In the genomic region with DNA sequence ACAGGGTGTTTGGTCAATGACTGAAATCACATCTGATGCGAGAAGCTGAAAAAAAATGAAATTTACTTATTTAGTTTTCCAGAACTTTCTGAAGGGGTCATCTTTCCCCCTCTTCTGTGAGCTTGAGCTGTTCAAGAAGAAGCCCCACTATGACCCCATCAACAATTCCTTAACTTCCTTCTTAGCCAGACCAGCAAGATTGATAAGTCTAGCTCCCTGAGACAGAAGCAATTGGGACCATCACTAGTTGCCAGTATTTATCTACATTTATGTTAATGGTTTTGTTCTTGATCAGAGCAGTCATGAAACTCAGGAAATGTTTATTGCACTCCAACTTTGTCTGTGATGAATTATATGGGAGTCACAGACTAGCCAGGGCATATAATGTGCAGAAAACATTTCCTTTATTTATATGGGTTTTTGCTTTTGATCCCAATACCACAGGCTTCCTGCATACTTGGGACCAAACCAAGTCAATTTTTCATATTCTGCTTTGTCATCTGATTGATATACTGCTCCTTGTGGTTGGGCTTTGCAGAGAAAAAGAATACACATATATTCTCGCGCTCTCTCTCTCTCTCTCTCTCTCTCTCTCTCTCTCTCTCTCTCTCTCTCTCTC, we compare ENCODE assay signal across 17 mouse cellular contexts.
"Had no signal": no experiment of that assay in that cellular context is flagged by ENCODE, and none has a peak within 500 bp of the region (broad histone marks: within the 10 kb centered on the region; RNA-seq: fewer than 3 reads in every experiment).

No protein-coding gene starts in this region.

- DNase-seq: kidney, postnatal 25 days; right cerebral cortex, postnatal 14 days; thymus, adult 2 months; thymus, postnatal 25 days had no signal

- H3K27me3 ChIP-seq: liver, embryonic 15.5 days; megakaryocyte, embryonic 14.5 days; midbrain, embryonic 15.5 days; neural tube, embryonic 13.5 days; stomach, embryonic 15.5 days had no signal

- ATAC-seq: inflammation-experienced regulatory T-cells, adult 6 months; intestine, postnatal 0 days; lung, postnatal 0 days; midbrain, embryonic 15.5 days had no signal

- H3K9ac ChIP-seq: liver, embryonic 15.5 days; midbrain, embryonic 15.5 days; neural tube, embryonic 13.5 days; stomach, embryonic 15.5 days had no signal

- H3K27ac ChIP-seq: left cerebral cortex, adult 2 months; limb, embryonic 10.5 days; liver, embryonic 15.5 days; macrophage; midbrain, embryonic 15.5 days; neural tube, embryonic 13.5 days; stomach, embryonic 15.5 days had no signal

- H3K4me1 ChIP-seq: liver, embryonic 15.5 days; megakaryocyte, embryonic 14.5 days; midbrain, embryonic 15.5 days; neural tube, embryonic 13.5 days; stomach, embryonic 15.5 days had no signal

- H3K4me3 ChIP-seq: left cerebral cortex, adult 2 months; limb, embryonic 10.5 days; liver, embryonic 15.5 days; megakaryocyte, embryonic 14.5 days; midbrain, embryonic 15.5 days; neural tube, embryonic 13.5 days; stomach, embryonic 15.5 days had no signal

- H3K36me3 ChIP-seq: limb, embryonic 10.5 days; liver, embryonic 15.5 days; midbrain, embryonic 15.5 days; neural tube, embryonic 13.5 days; stomach, embryonic 15.5 days had no signal

- H3K9me3 ChIP-seq: limb, embryonic 10.5 days; liver, embryonic 15.5 days; midbrain, embryonic 15.5 days; neural tube, embryonic 13.5 days; stomach, embryonic 15.5 days had no signal

- H3K4me2 ChIP-seq: liver, embryonic 11.5 days; liver, embryonic 15.5 days; midbrain, embryonic 11.5 days; midbrain, embryonic 15.5 days; neural tube, embryonic 13.5 days; stomach, embryonic 15.5 days had no signal
